Mouse (Mus musculus): Measurements from ENCODE around the gene Alpk1.

The Alpk1 gene

GRCm38 (mm10) chr3:127691230-127691629, 89.1 kb downstream of the Alpk1 start:
- no peak for DNase-seq

GRCm38 (mm10) chr3:127679703-127680102, 100.6 kb downstream of the Alpk1 start:
- no peak for DNase-seq

GRCm38 (mm10) chr3:127661646-127662531, 118.4 kb downstream of the Alpk1 start:
- no peak for DNase-seq

GRCm38 (mm10) chr3:127660712-127661111, 119.6 kb downstream of the Alpk1 start:
- no peak for DNase-seq

- no peak for DNase-seq
These were observed 128.3 kb downstream of the Alpk1 start for GRCm38 (mm10) chr3:127651742-127652653.

GRCm38 (mm10) chr3:127646156-127646825, 134.0 kb downstream of the Alpk1 start:
- DNase-seq: no peak

GRCm38 (mm10) chr3:127642211-127642610, 138.1 kb downstream of the Alpk1 start:
- DNase-seq: no peak

GRCm38 (mm10) chr3:127640762-127641700, 139.3 kb downstream of the Alpk1 start:
- no peak for DNase-seq

- DNase-seq: no peak
These were observed 140.2 kb downstream of the Alpk1 start for GRCm38 (mm10) chr3:127639875-127640761.

GRCm38 (mm10) chr3:127634984-127635349, 145.4 kb downstream of the Alpk1 start:
- no peak for DNase-seq

GRCm38 (mm10) chr3:127634101-127634983, 146.0 kb downstream of the Alpk1 start:
- peak; percentile 43 to 79 for DNase-seq

GRCm38 (mm10) chr3:127633080-127634032, 147.0 kb downstream of the Alpk1 start, which contains the start of gene Neurog2:
Gene Neurog2, plus strand, starts transcription at chr3:127633135.
- peak; percentile 16 to 39 for DNase-seq

GRCm38 (mm10) chr3:127632531-127632930, 147.8 kb downstream of the Alpk1 start:
- peak; percentile 8 to 30 for DNase-seq

- no peak for DNase-seq
These were observed 148.7 kb downstream of the Alpk1 start for GRCm38 (mm10) chr3:127631582-127631981.

GRCm38 (mm10) chr3:127630735-127631372, 149.5 kb downstream of the Alpk1 start:
- no peak for DNase-seq

- DNase-seq: no peak
These were observed 150.1 kb downstream of the Alpk1 start for GRCm38 (mm10) chr3:127630190-127630589.

- DNase-seq: no peak
These were observed 151.8 kb downstream of the Alpk1 start for GRCm38 (mm10) chr3:127628311-127629184.

All from cerebellum, adult 18-20 months (tissue).